Mouse (Mus musculus) embryonic stem cell, embryonic (primary cell): ENCODE data around the gene Scarf1.

Experiments used
- CTCF ChIA-PET, 4 experiments: fragments of 300-600 bp in 2 of 4; fragments of 350-600 bp in 2 of 4; sonication (Branson Sonifier 250); formaldehyde crosslinking; loops; one replicate each; lab custom pipeline; 2022; ENCODE audit warnings: inconsistent platforms in 2 of 4; lab: Charles Lee
- POLR2A ChIA-PET, 4 experiments: fragments of 300-600 bp in 2 of 4; fragments of 350-600 bp in 2 of 4; sonication (Branson Sonifier 250); formaldehyde crosslinking; loops; one replicate each; lab custom pipeline; 2022; ENCODE audit warnings: antibody characterized with exemption in 4 of 4, inconsistent platforms in 1 of 4; lab: Charles Lee

The Scarf1 gene

GRCm38 (mm10) chr11:75572854-75573650 is 59.7 kb downstream of the Scarf1 start:
- ChIA-PET POLR2A (interaction anchor here in 3 of 4 experiments (0.6 to 3.6 kb wide), 13 partner anchors 9 to 141 kb away, joined by 3 to 18 read pairs (median 4); partner anchors contain the start of genes Pitpna (in 2 of the 3), Slc43a2 (in 2 of the 3), Prpf8 (in 1 of the 3) and Rilp (in 1 of the 3)), CTCF (interaction anchor here (0.6 to 4.9 kb wide), 23 partner anchors 10 to 324 kb away, joined by 3 to 49 read pairs (median 3); partner anchors contain the start of genes Slc43a2 (in 3 of the 4), Pitpna (in 1 of the 4) and Rilp (in 1 of the 4))

GRCm38 (mm10) chr11:75574378-75575123 is 61.2 kb downstream of the Scarf1 start:
- ChIA-PET CTCF (interaction anchor here (0.5 to 4.9 kb wide), 15 partner anchors 12 to 172 kb away, joined by 3 to 49 read pairs (median 4); partner anchors contain the start of genes Rilp (in 1 of the 4) and Slc43a2 (in 1 of the 4)), POLR2A (interaction anchor here in 3 of 4 experiments (0.6 to 3.6 kb wide), 7 partner anchors 11 to 113 kb away, joined by 3 to 18 read pairs (median 3); partner anchors contain the start of genes Slc43a2 (in 1 of the 3) and Tlcd2 (in 1 of the 3))

- POLR2A ChIA-PET: interaction anchor here (0.6 to 2.2 kb wide), 10 partner anchors 10 to 556 kb away, joined by 3 to 5 read pairs (median 4); partner anchors contain the start of genes Pitpna (in 1 of the 4) and Tlcd2 (in 1 of the 4)
- CTCF ChIA-PET: interaction anchor here (0.6 to 2.1 kb wide), 7 partner anchors 9 to 323 kb away, joined by 3 to 10 read pairs (median 4); no protein-coding TSS in a partner anchor
These were observed 62.3 kb downstream of the Scarf1 start for GRCm38 (mm10) chr11:75575560-75576123.
